Mouse (Mus musculus) fibroblast of lung, adult 2 months (primary cell): ENCODE data around the gene Ndufs7.
"Not testable (repeated sequence)": the region's sequence is repeated elsewhere in the genome, so short reads cannot be mapped to it uniquely, and the experiment has no call there.

Source experiments
- DNase-seq: peaks from one replicate; pipeline ENCODE4 v3.0.0-alpha.2; 2011; ENCODE audit warnings: low read depth

Gene Ndufs7

DNA sequence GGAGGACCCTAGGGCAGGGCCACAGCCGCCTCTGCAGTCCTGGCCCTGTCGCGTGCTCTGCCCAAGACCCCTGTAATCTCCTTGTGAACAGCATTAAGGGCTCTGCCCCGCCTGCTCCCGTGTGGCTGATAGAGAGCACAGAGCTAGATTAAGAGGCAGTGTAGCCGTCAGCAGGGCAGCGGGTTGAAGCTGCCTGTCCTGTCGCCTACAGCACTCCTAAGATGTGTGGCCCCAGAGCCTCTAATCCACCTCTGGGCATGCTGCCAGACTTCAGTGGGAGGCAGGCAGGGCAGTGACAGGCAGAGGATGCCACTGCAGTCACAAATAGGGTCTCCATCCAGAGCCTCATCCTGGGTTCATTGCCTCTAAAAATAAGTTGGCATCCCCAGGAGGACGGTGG is 6.8 kb upstream of the Ndufs7 start:
- no peak for DNase-seq

DNA sequence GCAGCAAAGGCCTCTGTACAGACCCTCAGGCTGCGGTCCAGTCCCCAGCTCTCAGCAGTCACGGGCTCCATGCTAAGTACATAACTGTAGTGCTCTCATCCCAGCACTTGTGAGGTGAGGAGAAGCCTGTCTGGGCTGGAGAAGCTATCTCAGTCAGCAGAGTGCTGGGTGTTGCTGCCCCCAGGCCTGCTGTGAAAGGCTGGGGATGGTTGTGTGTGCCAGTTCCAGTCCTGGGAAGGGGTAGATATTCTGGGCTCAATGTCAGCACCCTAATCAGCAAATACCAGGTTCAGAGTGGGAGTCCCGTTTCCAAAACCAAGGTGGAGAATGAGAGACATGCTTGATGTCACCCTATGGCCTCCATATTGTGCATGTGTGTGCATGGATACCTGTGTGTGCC is 6.3 kb upstream of the Ndufs7 start:
- no peak for DNase-seq

DNA sequence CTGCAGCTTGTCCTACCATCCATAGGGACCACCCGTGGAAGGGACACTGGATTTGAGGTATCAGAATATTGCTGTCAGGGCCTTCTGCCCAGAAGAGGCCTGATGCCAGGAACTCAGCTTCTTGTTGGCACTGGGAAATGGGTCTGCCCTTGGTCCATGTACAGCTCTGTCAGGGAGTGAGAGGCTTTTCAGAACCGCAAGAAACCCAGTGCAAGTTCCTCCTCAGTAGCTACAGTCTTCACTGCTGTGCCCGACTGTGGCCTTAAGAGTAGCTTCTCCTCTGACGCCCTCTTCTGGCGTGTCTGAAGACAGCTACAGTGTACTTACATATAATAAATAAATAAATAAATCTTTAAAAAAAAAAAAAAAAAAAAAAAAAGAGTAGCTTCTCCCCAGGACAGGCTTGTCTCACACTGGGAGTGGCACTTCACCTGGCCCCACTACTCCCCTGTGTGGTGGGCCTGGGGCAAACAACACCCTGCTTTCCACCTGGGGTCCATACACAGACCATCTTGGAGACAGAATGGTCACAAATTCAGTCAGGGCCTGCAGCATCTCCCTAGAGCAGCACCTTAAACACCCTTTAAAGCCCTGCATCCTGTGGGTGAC is 4.0 kb upstream of the Ndufs7 start:
- DNase-seq = no peak

DNA sequence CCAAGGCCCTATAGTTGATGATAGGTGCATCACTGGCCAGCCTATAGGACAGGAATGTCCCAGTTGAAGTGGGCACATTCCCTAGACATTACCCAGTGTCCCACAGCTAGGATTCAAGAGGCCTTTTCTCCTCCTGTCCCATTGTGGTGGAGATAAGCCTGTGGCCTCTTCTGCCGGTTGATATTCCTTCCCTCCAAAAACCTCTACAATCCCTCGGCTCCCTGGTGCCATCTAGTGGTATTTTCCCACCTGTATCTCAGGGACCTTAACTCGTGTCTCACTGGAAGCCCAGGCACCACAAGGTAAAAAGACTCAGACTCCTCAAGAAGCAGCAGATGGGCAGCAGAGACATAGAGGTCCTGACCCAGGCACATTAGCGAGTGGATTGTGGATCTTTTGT is 3.3 kb upstream of the Ndufs7 start:
- DNase-seq = no peak

DNA sequence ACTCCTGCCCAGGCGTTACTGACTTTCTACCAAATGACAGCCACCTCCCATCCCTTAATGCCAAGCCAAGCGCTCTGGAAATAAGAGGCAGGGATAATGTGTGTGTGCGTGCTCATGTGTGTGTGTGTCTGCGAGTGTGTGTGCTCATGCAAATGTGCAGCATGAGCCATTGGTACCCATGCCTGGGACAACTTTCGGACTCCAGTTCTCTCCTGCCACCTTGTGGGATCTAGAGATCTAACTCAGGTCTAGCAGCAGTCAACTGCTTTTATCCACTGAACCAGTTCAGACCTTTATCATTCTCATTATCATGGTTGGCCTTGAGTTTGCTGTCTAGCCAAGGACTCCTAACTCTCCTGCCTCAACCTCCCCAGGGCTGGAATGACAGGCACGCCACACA is 1.1 kb upstream of the Ndufs7 start:
- DNase-seq = no peak

DNA sequence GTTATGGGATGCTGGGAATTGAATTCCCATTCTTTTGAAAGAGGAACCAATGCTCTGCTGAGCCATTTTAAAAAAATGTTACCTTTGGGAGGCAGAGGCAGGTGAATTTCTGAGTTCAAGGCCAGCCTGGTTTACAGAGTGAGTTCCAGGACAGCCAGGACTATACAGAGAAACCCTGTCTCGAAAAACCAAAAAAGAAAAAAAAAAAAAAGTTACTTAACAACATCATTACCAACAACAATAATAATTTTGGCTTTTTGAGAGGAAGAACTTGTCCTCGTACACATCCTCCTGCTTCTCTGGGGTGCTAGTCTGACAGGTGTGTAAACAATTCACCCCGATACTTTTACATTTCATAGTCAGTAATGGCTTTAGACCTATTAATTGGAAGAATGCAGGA is 484 bp upstream of the Ndufs7 start:
- DNase-seq = not testable (repeated sequence)

DNA sequence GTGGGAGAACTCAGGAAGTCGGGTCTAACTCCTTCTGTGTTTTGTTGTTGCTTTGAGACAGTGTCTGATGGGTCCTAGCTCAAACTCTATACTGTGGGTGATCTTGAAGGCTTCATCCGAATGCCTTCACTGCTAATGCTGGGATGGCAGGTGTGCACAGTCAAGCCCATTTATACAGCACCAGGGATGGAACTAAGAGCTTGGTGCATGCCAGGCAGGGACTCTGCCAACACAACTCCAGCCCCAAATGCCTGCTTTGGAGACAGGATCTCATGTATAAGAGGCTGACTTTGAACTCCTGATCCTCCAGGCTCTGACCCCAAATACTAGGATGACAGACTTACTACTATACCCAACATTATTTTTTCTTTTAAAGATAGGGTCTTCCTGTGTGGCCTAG is 1.1 kb downstream of the Ndufs7 start:
- no peak for DNase-seq

DNA sequence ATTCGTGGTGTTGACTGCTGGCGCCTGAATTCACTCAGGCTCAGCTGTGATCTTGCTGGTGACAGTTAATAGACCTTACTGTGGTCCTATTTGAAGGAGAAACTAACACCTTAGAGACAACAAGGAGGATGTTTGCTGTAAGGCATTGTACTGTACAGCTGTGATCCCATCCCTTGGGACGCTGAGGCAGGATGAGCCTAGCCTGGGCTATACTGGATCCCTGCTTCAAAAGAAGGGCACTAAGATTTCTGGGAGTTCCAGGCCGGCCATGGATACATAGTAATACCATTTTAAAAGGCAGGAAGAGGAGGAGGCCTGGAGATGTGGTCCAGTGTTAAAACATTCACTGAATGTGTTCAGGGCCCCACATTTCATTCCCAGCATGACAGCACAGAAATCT is 1.7 kb downstream of the Ndufs7 start:
- DNase-seq = no peak

DNA sequence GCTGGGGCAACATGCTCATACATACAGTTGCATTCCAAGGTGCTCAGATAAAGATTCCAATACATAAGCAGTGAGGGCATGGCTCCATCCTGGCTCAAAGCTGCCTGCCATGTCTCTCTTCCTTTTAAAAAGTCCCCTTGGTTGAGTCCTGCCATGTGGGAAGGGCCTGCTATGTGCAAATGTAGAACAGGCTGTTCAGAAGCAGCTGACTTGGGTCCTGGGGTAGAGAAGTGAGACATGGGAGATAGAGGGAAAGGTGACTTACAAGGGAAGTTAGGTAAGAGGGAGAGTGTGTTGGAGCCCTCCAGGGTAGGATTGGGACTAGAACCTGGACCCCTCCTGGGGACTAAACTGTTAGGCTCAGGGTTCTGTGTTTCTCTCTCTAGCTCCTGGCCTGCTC is 3.1 kb downstream of the Ndufs7 start:
- no peak for DNase-seq

DNA sequence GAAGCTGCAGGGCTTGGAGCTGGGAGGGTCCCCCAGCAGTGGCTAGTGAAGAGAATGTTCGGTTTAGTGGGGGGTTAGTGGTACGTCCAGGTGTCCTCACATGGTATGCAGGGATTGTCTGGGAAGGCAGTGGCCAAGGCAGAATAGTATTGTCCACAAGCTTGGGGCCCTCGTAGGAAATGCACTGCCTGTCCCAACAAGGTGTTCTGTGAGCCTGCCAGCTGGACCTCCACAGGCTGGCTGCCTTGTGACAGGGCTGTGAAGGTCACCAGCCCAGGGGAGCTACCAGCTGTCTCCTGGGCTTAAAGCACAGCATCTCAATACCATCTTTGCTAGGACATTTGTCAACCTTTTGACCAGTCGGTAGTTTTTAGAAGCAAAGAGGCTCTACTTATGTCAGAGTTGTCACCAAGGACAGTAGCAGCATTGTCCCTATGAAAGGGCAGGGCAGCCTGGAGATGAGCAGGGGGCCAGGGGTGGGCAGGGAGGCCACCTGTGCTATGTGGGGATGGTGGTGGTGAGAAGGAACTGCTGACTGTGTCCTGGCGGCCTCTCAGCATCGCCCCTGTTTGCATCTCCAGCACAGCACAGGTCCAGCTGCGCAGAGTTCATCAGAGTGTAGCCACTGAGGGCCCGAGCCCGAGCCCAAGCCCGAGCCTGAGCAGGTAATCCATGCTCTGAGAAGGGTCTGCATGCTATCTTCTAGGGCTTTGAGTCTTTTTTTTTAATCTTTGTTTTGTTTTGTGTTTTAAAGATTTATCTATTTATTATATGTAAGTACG is 3.8 kb downstream of the Ndufs7 start:
- no peak for DNase-seq

DNA sequence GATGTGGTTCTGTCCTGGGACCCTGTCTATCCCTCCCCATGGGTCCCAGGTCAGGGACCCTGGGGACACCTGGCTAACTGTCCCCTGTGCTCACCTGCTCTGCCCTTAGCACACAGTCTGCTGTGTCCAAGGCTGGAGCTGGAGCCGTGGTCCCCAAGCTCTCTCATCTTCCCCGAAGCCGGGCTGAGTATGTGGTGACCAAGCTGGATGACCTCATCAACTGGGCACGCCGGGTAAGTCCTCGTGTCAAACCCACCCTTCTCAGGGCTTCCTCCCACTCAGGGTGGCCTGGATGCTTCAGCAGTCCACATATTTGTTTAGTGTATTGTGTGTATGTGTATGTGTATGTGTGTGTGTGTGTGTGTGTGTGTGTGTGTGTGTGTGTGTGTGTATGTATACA is 4.6 kb downstream of the Ndufs7 start:
- DNase-seq = no peak

DNA sequence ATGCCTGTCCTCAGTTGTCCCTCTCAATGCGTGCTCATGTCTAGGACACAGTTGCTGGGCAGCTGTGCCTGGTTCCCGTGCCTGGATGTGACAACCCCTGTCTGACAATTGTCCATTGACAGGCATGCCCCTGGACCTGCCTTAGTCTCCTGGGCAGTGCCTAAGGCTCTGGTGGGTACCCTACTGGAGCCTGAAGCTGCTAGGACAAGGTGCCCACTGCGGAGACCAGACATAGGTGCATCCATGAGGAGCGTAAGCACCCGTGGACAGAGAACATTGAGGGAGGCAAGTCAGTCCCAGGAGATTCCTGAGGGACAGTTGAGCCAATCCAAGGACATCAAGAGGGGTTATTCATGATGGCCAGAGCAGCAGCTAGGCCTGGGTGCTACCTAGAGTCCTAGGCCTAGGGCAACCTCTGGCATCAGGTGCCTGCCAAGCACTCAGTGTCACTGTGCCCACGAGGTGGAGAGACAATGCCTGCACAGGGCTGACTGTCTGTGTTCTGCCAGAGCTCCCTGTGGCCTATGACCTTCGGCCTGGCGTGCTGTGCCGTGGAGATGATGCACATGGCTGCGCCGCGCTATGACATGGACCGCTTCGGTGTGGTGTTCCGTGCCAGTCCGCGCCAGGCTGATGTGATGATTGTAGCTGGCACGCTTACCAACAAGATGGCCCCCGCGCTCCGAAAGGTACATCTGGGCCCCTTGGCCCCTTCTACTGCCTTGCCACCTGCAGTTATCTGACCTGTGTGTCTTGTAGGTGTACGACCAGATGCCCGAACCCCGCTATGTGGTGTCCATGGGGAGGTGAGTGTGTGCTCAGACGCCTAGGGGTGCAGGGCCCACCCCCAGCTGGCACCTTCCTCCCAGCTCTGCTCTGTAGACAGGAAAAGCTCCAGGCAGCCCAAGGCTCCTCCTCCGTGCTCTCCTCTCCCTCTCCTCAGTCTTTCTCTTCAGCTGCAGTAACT is 5.7 kb downstream of the Ndufs7 start:
- DNase-seq = no peak

DNA sequence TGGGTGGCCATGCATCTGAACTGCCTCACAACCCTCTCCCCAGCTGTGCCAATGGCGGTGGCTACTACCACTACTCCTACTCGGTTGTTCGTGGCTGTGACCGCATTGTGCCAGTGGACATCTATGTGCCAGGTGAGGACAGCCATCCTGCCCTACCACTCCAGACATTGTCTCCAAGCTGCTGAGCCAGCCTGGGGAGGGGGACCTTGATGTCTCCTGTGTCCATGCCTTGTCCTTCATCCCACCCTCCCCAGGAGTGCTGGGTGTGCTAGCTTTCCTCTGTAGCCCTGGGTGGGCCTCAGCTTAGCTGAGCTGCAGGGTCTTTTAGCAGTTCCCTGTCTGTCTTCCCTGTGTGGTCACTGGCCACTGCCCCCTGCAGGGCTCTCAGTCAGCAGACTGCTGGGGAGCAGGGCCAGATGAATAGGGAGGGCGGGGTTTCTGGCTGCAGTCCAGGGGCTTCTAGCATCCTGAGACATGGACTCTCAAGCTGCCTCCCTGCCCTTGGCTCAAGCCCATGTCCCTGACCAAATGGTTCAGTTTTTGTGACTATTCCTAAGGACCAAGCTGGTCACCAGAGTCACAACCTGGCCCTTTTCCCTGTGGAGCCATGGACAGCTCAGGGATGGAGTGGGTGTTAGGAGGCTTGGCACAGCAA is 7.1 kb downstream of the Ndufs7 start:
- no peak for DNase-seq

DNA sequence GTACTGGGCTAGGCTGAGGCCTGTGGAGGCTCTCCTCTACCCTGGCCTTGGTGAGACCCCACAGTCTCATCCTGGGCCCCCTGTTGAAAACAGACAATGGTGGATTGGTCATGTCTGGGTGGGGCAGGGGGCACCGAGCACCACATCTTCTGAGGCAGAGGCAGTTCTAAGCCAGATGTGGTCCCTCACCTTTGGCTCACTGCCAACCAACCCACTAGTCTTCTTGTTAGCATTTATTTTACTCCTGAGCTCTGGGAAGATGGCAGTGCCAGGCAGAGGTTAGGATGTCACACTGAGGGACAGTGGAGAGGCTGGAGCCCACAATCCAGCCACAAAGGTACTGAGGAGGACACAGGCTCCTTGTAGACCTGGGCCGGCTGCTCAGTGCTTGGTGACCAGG is 9.0 kb downstream of the Ndufs7 start:
- DNase-seq = no peak

DNA sequence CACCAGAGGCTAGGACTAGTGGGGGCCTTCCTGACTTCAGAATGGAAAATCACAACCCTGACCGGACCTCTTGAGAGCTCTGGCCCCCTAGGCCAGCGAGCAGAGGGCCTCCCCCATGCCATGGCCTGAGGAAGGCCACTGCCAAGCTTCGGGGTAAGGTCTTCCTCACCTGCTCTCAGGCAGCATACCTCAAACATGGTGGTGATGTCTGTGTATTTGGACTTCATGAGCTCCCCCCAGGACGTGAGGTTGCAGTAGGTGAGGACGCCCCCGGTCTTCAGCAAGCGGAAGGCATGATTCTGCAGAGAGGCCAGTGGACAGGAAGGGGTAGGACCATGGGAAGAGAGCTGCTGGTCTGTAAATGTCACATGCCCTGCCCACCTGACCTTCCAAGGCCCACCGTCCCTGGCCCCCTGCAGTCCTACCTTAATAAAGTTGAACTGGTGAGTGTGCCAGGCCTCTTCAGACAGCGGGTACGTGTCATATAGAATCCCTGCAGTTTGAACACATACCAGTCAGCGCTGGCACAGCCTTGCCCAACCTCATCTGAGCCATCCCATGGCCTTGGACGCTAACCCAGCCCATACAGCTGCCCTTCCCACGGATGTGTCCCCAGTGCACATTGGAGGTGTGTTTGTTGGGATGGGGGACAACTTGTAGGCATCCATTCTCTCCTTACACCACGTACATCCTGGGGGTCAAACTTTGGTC is 10.0 kb downstream of the Ndufs7 start:
- no peak for DNase-seq

DNA sequence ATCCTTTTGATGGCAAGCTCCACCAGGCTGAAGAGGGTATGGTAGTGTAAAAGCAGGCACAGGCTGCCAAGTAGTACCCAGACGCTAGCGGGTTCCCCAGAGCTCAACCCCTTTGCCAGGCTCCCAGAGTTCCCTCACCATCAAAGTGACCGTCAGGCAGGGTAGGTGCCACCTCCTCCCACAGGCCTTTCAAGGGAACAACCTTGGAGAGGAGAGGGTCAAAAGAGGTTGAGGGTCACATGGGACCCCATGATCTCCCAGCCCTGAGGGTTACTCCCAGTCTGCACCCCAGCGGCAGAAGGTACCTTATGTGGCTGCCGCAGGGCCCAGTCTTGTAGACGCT is 10.5 kb downstream of the Ndufs7 start:
- DNase-seq = no peak

DNA sequence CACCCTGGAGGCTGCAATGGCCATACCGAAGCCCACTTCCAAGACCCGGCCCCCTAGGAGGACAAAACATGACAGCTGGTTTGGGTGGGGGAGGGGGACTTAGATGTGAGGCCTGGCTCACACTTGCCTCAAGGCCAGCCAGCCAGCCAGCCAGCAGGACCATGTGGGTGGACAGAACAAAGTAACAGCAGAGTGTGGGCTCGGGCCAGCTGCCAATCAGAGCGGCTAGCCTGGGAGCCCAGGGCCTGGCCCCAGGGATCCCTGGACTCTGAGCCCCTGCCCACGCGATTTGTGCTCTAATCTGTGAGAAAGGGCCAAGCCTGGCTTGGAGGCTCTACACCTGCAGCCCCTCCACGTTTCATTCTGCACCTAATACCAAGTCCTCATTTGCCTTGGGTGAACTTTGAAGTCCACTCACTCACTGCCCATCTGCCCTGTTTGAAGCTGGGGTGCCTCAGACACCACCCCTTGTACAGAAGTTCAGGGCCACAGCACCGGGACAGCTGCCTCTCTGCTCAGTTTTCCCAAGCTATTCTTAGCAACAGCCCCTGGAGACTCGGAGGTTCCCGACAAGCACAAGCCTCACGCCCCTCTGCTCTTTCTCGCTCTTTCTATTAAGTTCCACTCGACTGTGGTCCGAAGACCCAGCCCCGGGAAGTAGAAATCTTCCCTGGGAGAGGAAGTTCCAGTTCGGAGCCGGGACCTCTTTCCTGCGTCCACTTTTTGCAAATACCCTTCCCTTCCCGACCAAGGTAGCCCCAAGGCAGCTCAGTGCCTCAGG is 11.1 kb downstream of the Ndufs7 start:
- DNase-seq = peak; percentile 61

DNA sequence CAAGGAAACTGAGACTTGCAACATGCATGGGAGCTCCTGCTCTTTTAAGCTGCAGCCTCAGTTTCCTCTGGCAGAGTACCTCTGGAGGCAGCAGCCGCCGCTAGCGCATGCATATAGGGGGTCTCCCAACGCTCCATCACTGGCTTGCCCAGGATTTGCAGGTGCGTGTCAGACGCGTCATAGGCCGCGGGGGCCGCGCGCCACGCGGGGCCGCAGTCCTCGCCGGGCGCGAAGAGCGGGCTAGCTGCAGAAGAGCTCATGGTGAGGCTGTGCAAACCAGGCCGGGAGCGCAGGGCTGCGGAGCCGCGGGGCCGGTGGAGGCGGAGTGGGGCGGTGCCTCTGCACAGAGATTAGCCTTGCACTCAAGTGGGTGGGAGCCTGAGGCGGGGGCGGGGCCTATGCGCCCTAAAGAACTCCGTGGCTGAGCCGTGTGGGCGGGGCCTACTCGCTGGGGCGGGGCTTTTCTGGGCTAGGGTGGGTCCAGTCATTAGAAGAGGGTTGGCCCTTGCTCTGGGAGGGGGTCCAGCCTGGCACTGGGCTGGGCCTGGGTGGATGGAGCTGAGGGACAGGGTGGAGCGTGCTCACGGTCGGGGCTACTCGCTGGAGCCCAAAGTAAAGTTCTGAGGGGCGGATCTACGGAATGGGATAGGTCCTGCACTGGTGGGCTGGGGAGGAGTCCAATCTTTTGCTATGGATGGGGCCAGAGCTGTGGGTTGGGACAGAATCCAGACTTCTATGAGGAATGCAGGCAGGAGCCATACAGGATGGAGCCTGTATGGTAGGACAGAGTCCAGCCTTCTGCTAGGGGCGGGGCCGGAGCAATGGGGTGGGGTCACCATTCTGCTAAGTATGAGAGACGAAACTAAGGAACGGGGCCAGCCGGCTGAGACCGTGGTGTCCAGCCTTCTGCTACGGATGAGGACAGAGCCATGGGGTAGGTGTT is 12.0 kb downstream of the Ndufs7 start, which contains the start of the genes Gamt and Dazap1:
Gene Gamt, minus strand, starts transcription at position 371 of the 943 bp plus-strand sequence.
Gene Dazap1, plus strand, starts transcription at position 845 of the 943 bp plus-strand sequence.
- DNase-seq = peak; percentile 98

DNA sequence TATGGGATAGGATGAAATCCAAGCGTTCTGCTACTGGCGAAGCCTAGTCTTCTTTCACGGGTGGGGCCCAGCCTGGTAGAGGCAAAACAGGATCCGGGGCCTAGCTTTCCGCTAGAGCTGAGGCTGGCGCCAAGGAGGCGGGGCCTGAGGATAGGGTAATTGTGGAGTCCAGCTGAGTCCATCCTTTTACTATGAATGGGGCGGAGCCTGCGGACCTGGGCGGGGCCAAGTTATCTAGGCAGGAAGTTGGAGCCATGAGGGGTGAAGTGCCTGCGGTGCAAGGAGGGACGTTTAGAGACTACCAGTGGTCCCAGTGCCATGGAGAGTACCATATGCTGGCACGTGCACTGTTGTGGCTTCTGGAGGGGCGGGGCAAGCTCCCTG is 12.7 kb downstream of the Ndufs7 start:
- peak; percentile 94 for DNase-seq

DNA sequence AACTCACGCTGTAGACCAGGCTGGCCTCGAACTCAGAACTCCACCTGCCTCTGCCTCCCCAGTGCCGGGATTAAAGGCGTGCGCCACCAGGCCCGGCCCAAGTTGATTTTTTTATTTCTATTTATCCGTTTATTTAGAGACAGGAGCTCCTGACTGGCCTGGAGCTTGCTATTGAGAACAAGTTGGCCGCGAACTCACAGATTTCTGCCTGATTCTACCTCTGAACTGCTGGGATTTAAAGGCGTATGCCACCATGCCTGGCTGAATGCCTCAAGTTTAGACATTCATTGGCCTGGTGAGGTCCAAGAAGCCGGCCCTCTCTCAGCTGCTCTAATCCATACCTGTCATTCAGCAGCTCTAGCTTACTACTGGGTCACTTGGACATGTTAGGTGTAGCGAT is 13.2 kb downstream of the Ndufs7 start:
- no peak for DNase-seq
